Mouse (Mus musculus) lung, postnatal 0 days (tissue): ENCODE measurements at regions not wholly inside any gene's neighbourhood (a gene's known extent, or its start where the extent isn't known, plus 50 kb on each side); places are given as distances from the start of the nearest gene placed in this dataset.
A peak's percentile ranks its signal among the peaks of the same experiment; 100 is the strongest.
"Not testable (repeated sequence)": the region's sequence is repeated elsewhere in the genome, so short reads cannot be mapped to it uniquely, and the experiment has no call there.

Experiments
- CTCF ChIP-seq: IDR thresholded peaks from 2 replicates; pipeline ENCODE4 v1.5.1; 2016; ENCODE audit warnings: antibody characterized with exemption, mild to moderate bottlenecking
- EP300 ChIP-seq: IDR thresholded peaks from 2 replicates; pipeline ENCODE4 v1.6.1; 2016; ENCODE audit warnings: antibody characterized with exemption, mild to moderate bottlenecking, control low read depth

DNA sequence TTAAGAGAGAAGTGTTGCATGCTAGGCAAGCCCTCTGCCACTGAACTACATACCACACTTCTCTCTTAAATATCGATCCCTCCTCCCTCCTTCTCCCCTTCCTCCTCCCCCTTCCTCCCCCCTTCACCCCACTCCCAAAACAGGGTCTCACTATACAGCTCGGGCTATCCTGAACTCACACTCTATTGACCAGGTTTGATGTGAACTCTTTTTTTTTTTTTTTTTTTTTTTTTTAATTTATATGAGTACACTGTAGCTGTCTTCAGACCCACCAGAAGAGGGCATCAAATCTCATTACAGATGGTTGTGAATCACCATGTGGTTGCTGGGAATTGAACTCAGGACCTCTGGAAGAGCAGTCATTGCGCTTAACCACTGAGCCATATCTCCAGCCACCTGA, 53.3 kb upstream of the Agps start:
- TF ChIP-seq CTCF: peak; percentile 26; the same call in 1 of the 2 replicates
- TF ChIP-seq EP300: not testable (repeated sequence)
